Mouse (Mus musculus): ENCODE results near the gene Itgbl1.

GRCm38 (mm10) chr14:123627180-123627562, 32.6 kb upstream of the Itgbl1 start:
- TF ChIP-seq POLR2A (IDR thresholded peaks at IDR 0.05; ENCODE audit: insufficient read depth, low read length) (no peak), CTCF (IDR thresholded peaks at IDR 0.05; ENCODE audit: low read depth, low read length) (no peak)

Measured in ES-Bruce4 (cell line).